Mouse (Mus musculus) layer of hippocampus, adult 2 months (tissue): ENCODE measurements around the gene Ccdc102a. TPM values are rescaled to one million over a fixed set of nuclear protein-coding genes. Genes with fewer than 3 reads are reported as not detected.

ENCODE experiments used
- DNase-seq, 2 experiments: peaks; one replicate each; pipeline ENCODE4 v3.0.0; 2022; ENCODE audit warnings: low spot score in 2 of 2
- H3K27ac ChIP-seq: fragments of 200-600 bp; 2 replicates; pipeline ENCODE4 v1.8.1; 2022
- H3K4me3 ChIP-seq: fragments of 200-600 bp; 2 replicates; pipeline ENCODE4 v1.8.1; 2022; ENCODE audit warnings: mild to moderate bottlenecking
- CTCF ChIP-seq: fragments of 200-600 bp; conservative IDR thresholded peaks from 2 replicates; pipeline ENCODE4 v1.8.1; 2022; ENCODE audit warnings: antibody characterized with exemption, mild to moderate bottlenecking, moderate library complexity
- total RNA-seq, 2 experiments: library from RNA; stranded (reverse); gene quantifications; 2 replicates each; pipeline ENCODE4 v1.2.3; 2021

The Ccdc102a gene
- total RNA-seq, 2 experiments from 2014 or later: 1.7 to 1.9 TPM

- no peak overlapping the region for H3K27ac ChIP-seq
- no peak for TF ChIP-seq CTCF
- no peak overlapping the region for H3K4me3 ChIP-seq
- no peak for DNase-seq
These were observed 3.6 kb downstream of the Ccdc102a start for GRCm38 (mm10) chr8:94914256-94914655.

DNA sequence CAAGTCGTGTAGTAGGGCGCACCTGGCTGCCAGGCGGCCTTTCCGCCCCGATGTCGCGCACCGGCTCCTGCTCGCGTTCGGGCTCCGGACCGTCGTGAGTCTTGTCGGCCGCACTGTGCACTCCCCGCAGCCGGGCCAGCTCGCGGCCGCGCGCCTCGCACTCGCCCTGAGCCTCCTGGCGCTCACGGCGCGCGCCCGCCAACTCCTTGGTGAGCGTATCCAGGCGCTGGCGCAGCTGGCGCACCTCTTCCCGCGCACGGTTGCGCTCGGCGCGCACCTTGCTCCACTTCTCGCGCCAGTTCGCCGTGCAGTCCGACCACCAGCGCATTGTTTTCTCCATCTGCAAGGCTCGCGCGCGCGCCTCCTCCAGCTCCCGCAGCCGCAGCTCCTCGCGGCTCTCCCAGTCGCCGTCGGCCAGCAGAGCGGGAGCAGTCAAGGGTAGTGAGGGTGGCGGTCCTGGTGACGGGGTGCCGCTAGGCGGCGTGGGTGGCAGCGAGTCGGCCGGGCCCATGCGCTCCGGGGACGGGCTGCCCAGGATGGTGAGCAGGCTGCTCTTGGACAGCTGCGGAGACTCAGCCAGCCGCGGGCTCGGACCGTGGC lies 4.7 kb downstream of the Ccdc102a start:
- H3K27ac ChIP-seq: no peak overlapping the region
- H3K4me3 ChIP-seq: peak overlapping the region; percentile 48
- TF ChIP-seq CTCF: peak; percentile 75
- DNase-seq: peak in 1 of 2 experiments; percentile 35

GRCm38 (mm10) chr8:94908847-94909246 lies 9.1 kb downstream of the Ccdc102a start:
- H3K4me3 ChIP-seq: no peak overlapping the region
- TF ChIP-seq CTCF: peak; percentile 98
- no peak overlapping the region for H3K27ac ChIP-seq
- DNase-seq: peak; percentile 63 to 77

GRCm38 (mm10) chr8:94907591-94908300 lies 10.2 kb downstream of the Ccdc102a start:
- no peak for DNase-seq
- Histone ChIP-seq H3K27ac (0 out of 2 replicates have a peak overlapping the region, but pooled peaks have one; percentile 10), H3K4me3 (no peak overlapping the region)
- TF ChIP-seq CTCF: no peak

DNA sequence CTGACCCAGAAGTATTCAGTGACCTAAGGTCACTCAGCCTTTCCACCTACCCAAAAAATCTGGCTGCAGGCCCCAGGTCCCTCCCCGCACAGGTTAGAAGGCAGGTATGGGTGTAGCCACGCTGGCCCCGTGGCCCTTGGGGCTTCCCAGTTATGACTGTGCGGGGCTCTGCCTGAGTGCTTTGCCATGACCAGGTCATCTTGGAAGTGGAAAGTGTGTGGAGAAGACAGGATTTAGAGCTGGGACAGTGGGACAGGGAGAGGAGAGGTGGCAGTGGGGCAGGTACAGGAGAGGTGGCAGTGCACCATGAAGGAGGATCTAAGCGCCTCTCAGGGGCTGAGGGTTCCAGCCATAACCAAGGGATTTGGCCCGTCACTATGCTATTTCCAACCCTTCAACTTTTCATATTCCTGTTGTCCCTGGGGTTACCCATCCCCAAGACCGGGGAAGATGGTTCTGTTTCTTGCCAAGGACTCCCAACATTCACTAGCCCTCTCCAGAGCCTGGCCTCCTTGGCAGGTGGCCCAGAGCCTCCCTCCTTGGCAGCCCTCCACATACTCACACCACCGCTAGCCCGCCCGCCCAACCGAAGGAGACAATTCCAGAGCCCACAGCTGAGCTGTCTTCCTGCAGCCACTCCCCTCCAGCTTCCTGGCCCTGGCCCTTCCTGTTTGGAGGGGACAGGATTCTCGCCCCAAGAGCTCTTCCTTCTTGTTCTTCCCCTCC lies 13.3 kb downstream of the Ccdc102a start:
- Histone ChIP-seq H3K4me3 (no peak overlapping the region), H3K27ac (no peak overlapping the region)
- TF ChIP-seq CTCF: no peak
- peak; percentile 43 to 48 for DNase-seq

DNA sequence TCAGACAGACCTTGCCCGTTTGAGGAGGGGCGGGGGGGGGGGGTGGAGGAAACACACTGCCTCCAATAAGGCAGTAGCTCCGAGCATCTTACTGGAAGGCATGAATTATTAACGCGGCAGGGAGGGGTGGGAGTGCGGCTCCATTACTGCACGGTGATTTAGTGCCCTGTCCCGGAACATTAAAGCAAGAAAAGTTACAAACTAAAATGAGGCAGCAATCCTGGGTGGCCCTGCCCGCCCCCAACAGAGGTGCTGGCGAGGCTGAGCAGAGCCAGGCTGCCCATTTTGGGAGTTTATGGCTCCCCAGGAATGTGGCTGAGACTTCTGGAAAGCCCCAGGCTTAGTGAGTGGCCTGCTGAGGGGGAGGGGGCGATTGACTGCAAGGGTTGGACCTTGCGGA lies 14.2 kb downstream of the Ccdc102a start:
- no peak overlapping the region for H3K4me3 ChIP-seq
- TF ChIP-seq CTCF: no peak
- no peak for DNase-seq
- no peak overlapping the region for H3K27ac ChIP-seq

DNA sequence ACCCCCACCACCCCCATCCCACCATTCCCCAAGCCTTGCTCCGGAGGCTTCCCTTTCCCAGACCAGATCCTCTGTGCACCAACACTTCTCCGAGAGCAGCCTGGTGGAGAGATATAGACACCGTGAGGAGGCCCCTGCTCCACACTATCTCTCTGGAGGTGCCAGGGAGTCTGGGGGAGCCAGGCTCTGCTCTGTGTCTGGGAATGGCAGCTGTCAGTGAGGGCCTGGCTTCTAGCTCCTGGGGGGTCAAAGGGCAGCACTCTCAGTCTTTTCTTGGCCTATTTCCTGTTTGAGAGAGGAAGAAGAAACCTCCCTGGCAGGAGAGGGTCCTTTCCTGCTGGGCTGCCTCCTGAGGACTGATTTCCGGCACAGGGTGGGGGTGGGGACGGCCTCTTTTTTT lies 16.9 kb downstream of the Ccdc102a start:
- Histone ChIP-seq H3K27ac (no peak overlapping the region), H3K4me3 (no peak overlapping the region)
- DNase-seq: no peak
- TF ChIP-seq CTCF: no peak

DNA sequence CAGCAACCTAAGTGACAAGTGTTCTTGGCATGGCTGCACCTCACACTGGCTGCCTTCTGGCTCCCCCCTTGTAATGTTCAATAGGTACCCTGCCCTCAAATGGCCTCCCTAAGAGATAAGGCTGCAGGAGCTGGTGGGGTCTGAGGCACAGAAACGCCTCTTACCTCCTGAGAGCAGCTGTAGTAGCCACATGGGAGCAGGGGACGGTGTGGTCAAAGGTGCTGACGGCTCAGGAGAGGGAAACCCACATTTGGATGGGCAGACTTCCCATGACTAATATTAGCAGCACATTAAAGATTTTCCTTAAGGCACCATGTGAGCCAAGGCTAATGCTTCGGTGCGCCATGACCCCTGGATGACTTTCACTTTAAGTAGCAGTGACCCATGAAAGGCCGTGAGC lies 17.3 kb downstream of the Ccdc102a start:
- DNase-seq: no peak
- Histone ChIP-seq H3K27ac (no peak overlapping the region), H3K4me3 (no peak overlapping the region)
- no peak for TF ChIP-seq CTCF

DNA sequence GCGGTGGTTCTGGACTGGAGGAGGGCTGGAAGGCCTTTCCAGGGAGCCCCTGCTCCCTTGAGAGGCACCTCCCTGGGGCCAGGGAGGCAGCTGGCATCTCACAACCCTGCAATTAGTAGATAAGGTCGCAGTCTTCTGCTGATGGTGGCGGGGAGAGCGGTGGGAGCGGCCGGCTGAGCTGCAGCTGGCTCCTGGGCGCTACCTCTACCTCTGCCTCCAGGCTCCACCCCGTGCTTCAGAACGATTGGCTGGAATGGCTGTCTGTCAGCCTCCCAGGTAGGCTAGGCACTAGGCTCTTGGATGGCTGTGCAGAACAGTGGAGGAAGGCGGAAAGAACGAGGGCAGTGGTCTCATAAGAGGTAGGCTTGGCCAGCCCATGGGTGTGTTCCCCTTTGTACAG lies 18.6 kb downstream of the Ccdc102a start:
- H3K27ac ChIP-seq: no peak overlapping the region
- no peak for TF ChIP-seq CTCF
- no peak overlapping the region for H3K4me3 ChIP-seq
- DNase-seq: no peak

DNA sequence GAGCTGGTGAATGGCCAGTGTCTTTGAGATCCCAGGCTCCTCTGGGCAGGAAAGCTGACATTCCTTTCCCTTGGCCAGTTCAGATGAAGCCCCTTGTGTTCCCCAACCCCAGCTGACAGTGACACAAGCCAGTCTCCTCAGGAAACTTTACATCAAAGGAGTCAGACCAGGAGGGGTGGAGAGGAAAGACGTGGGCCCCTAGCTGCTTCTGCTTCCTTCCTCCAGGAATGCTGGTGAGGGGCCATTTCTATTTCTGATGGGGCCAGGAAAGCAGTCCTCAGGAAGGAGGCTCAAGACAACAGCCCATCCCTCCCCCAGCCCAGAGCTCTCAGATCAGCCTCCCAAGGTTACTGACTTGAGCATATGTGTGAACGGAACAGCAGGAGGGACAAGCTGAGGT lies 25.0 kb downstream of the Ccdc102a start:
- H3K4me3 ChIP-seq: no peak overlapping the region
- no peak for DNase-seq
- no peak overlapping the region for H3K27ac ChIP-seq
- TF ChIP-seq CTCF: no peak

- no peak for DNase-seq
- H3K27ac ChIP-seq: no peak overlapping the region
These were observed 29.4 kb downstream of the Ccdc102a start for GRCm38 (mm10) chr8:94888383-94889036.

GRCm38 (mm10) chr8:94880742-94881141 lies 37.2 kb downstream of the Ccdc102a start:
- no peak for DNase-seq
- no peak for TF ChIP-seq CTCF
- no peak overlapping the region for H3K27ac ChIP-seq
- H3K4me3 ChIP-seq: no peak overlapping the region

More at GRCm38 (mm10) chr8:94888383-94889036, 29.4 kb downstream of the Ccdc102a start:
- TF ChIP-seq CTCF: no peak
- no peak overlapping the region for H3K4me3 ChIP-seq

DNA sequence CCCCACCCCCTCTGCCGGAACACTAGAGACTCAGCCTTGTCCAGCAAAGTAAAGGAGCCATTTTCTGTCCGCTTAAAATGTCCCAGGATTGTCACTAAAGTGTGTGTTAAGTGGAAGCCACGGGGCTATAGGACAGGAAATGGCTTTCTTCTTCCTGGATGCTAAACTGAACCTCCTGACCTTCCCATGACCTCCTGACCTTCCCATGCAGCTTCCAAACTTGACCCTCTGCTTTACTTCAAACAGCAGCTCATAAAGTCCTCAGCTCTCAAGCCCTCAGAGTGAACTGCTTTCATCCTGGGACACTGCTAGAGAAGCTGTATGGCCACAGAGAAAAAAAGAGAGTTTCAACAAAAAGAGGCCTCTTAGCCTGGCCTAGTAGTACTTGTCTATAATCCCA lies 41.1 kb downstream of the Ccdc102a start:
- H3K27ac ChIP-seq: no peak overlapping the region
- TF ChIP-seq CTCF: no peak
- H3K4me3 ChIP-seq: no peak overlapping the region
- no peak for DNase-seq
